Mouse (Mus musculus): Measurements from ENCODE around the gene C87436.

GRCm38 (mm10) chr6:86495661-86496060, 57.5 kb downstream of the C87436 start:
- TF ChIP-seq POLR2A (IDR thresholded peaks at IDR 0.05; ENCODE audit: control insufficient read depth in 1 of 2, insufficient read depth in 1 of 2, low read depth in 1 of 2, low read length in 2 of 2, poor library complexity in 1 of 2), result no peak
- TF ChIP-seq ZMIZ1 (IDR thresholded peaks at IDR 0.05; ENCODE audit: low read depth, low read length), result no peak
- TF ChIP-seq ZC3H11A (IDR thresholded peaks at IDR 0.05; ENCODE audit: low read depth, low read length), result no peak
- no peak for TF ChIP-seq CTCF (IDR thresholded peaks at IDR 0.05 in 2 of 3, conservative IDR thresholded peaks at IDR 0.05 in 1 of 3; ENCODE audit: control insufficient read depth in 1 of 3, insufficient read depth in 1 of 3, low read depth in 2 of 3, low read length in 3 of 3, poor library complexity in 1 of 3, severe bottlenecking in 1 of 3)
- no peak for TF ChIP-seq UBTF (IDR thresholded peaks at IDR 0.05; ENCODE audit: borderline replicate concordance, insufficient read depth, low read depth, low read length)
- TF ChIP-seq GABPA (IDR thresholded peaks at IDR 0.05; ENCODE audit: low read depth, low read length), result no peak
- no peak for TF ChIP-seq MAZ (IDR thresholded peaks at IDR 0.05; ENCODE audit: low read depth, low read length)
- no peak for TF ChIP-seq EP300 (IDR thresholded peaks at IDR 0.05; ENCODE audit: low read depth in 1 of 2, low read length in 2 of 2)

Measured in MEL (cell line).